Mouse (Mus musculus) lung, adult 2 months (tissue): Measurements from ENCODE around the gene Adap1.

Source experiments
- CTCF ChIP-seq: fragments of 200-500 bp; IDR thresholded peaks from 2 replicates; pipeline ENCODE4 v1.5.1; 2011; ENCODE audit warnings: mild to moderate bottlenecking, low read length, control low read depth; ENCODE audit not compliant: insufficient read depth
- POLR2A ChIP-seq: fragments of 200-500 bp; IDR thresholded peaks from 2 replicates; pipeline ENCODE4 v1.6.1; 2011; ENCODE audit warnings: low read depth, mild to moderate bottlenecking, control low read depth, low read length, borderline replicate concordance; ENCODE audit errors: extremely low read depth

DNA sequence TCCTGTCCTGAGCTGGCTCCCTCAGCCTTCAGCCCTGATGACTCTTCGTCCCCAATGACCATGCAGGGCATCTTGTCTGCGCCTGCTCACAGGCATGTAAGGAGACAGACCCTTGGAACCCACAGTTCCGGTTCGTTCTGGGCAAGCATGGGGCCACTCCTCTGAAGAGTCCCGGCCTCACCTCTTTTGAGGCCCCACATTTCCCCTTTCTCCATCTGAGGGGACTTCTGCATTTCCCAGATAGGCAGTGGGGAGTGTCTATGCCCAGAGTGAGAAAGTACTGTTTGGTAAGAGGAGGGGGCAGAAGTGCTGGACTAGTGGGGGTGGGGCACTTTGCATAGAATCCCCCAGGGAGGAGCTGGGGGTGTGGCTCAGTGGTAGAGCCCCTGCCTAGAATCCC, 38.3 kb downstream of the Adap1 start:
- no peak for TF ChIP-seq CTCF
- no peak for TF ChIP-seq POLR2A
